Mouse (Mus musculus): Measurements from ENCODE around the gene Camta2. TPM values are rescaled to one million over a fixed set of nuclear protein-coding genes. Genes with fewer than 3 reads are reported as not detected.

Gene Camta2
- polyA plus RNA-seq, 1 experiment from 2014 or later: 8.7 TPM

- H3K4me2 ChIP-seq (ENCODE audit: low read length): peak overlapping the region; percentile 24; the same call in 1 of the 2 replicates
- H3K36me3 ChIP-seq (ENCODE audit: control insufficient read depth, insufficient read depth, low read length): peaks cover 57% of the 10 kb centered on the region
- DNase-seq (ENCODE audit: low spot score) (peak; percentile 88), ATAC-seq (peak; percentile 85)
- peaks cover 13% of the 10 kb centered on the region for H3K4me1 ChIP-seq (ENCODE audit: control insufficient read depth, insufficient read depth, low read length)
- H3K27me3 ChIP-seq (replicated peaks; ENCODE audit: control insufficient read depth, insufficient read depth, low read length): no peaks in the 10 kb centered on the region
- 10% methylated on average over 11 of the region's 11 CpGs for WGBS
- no peaks in the 10 kb centered on the region for H3K9me3 ChIP-seq (replicated peaks; ENCODE audit: control insufficient read depth, low read length)
- H3K27ac ChIP-seq (ENCODE audit: low read depth, low read length): peak overlapping the region; percentile 72
- no peak overlapping the region for H3K4me3 ChIP-seq (ENCODE audit: low read depth, low read length)
- no peak overlapping the region for H3K9ac ChIP-seq (ENCODE audit: low read length)
These were observed 5.9 kb downstream of the Camta2 start for GRCm38 (mm10) chr11:70681897-70682581.

GRCm38 (mm10) chr11:70681170-70681569 lies 6.7 kb downstream of the Camta2 start:
- 65% methylated on average over 12 of the region's 12 CpGs for WGBS
- H3K4me2 ChIP-seq (ENCODE audit: low read length): no peak overlapping the region
- H3K4me3 ChIP-seq (ENCODE audit: low read depth, low read length): no peak overlapping the region
- no peaks in the 10 kb centered on the region for H3K9me3 ChIP-seq (replicated peaks; ENCODE audit: control insufficient read depth, low read length)
- no peak for ATAC-seq
- peaks cover 8% of the 10 kb centered on the region for H3K4me1 ChIP-seq (ENCODE audit: control insufficient read depth, insufficient read depth, low read length)
- H3K27me3 ChIP-seq (replicated peaks; ENCODE audit: control insufficient read depth, insufficient read depth, low read length): no peaks in the 10 kb centered on the region
- no peak overlapping the region for H3K9ac ChIP-seq (ENCODE audit: low read length)
- H3K36me3 ChIP-seq (ENCODE audit: control insufficient read depth, insufficient read depth, low read length): peaks cover 62% of the 10 kb centered on the region
- H3K27ac ChIP-seq (ENCODE audit: low read depth, low read length): no peak overlapping the region
- no peak for DNase-seq (ENCODE audit: low spot score)

DNA sequence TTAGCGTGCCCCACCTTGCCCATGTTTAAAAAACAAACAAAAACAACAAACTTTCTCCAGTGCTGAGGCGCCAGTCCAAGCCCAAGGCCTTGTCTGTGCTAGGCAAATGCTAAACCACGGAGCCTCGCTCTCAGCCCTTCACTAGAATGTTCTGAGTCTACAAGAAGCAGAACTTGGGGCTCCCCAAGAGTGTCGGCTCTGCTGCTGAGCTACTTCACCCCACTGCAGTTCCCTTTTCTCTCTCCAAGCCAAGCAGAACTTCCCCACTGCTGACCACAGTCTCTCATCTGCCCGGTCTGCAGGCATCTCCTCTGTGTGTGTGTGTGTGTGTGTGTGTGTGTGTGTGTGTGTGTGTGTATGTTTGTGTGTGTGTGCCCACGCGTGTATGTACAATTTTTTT lies 8.0 kb downstream of the Camta2 start:
- Histone ChIP-seq H3K27me3 (replicated peaks; ENCODE audit: control insufficient read depth, insufficient read depth, low read length) (no peaks in the 10 kb centered on the region), H3K4me2 (ENCODE audit: low read length) (no peak overlapping the region), H3K27ac (ENCODE audit: low read depth, low read length) (no peak overlapping the region), H3K9ac (ENCODE audit: low read length) (no peak overlapping the region), H3K4me3 (ENCODE audit: low read depth, low read length) (no peak overlapping the region), H3K4me1 (ENCODE audit: control insufficient read depth, insufficient read depth, low read length) (peaks cover 8% of the 10 kb centered on the region), H3K36me3 (ENCODE audit: control insufficient read depth, insufficient read depth, low read length) (peaks cover 66% of the 10 kb centered on the region), H3K9me3 (replicated peaks; ENCODE audit: control insufficient read depth, low read length) (no peaks in the 10 kb centered on the region)
- ATAC-seq (no peak), DNase-seq (ENCODE audit: low spot score) (no peak)
- WGBS: 93% methylated on average over 8 of the region's 8 CpGs

DNA sequence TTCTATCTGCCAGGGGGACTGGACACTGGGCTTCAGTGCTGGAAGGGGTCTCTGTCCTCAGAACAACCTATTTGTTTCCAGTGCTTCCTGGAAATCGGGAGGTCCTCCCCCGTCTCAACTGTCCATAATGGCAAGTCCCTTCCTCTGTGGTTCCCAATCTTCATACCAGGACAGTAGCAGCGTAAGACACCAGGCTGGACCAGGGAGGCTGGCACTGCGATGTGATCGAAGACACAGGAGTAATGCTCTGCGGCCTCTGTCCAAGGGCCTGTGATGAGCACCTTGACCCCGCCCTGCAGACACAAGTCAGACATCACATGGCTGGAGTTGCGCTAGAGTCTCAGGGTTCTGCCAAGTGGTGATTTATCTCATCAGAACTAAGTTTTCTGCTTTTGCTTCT lies 8.5 kb downstream of the Camta2 start:
- Histone ChIP-seq H3K4me3 (ENCODE audit: low read depth, low read length) (no peak overlapping the region), H3K27ac (ENCODE audit: low read depth, low read length) (no peak overlapping the region), H3K4me1 (ENCODE audit: control insufficient read depth, insufficient read depth, low read length) (peaks cover 8% of the 10 kb centered on the region), H3K27me3 (replicated peaks; ENCODE audit: control insufficient read depth, insufficient read depth, low read length) (no peaks in the 10 kb centered on the region), H3K9me3 (replicated peaks; ENCODE audit: control insufficient read depth, low read length) (no peaks in the 10 kb centered on the region), H3K9ac (ENCODE audit: low read length) (no peak overlapping the region), H3K4me2 (ENCODE audit: low read length) (no peak overlapping the region), H3K36me3 (ENCODE audit: control insufficient read depth, insufficient read depth, low read length) (peaks cover 64% of the 10 kb centered on the region)
- DNase-seq (ENCODE audit: low spot score) (no peak), ATAC-seq (no peak)
- 96% methylated on average over 8 of the region's 8 CpGs for WGBS

- ATAC-seq (no peak), DNase-seq (ENCODE audit: low spot score) (no peak)
- H3K36me3 ChIP-seq (ENCODE audit: control insufficient read depth, insufficient read depth, low read length): peaks cover 64% of the 10 kb centered on the region
These were observed 9.3 kb downstream of the Camta2 start for GRCm38 (mm10) chr11:70678576-70678975.

GRCm38 (mm10) chr11:70678092-70678491 lies 9.8 kb downstream of the Camta2 start:
- Histone ChIP-seq H3K4me3 (ENCODE audit: low read depth, low read length) (no peak overlapping the region), H3K36me3 (ENCODE audit: control insufficient read depth, insufficient read depth, low read length) (peaks cover 59% of the 10 kb centered on the region), H3K4me1 (ENCODE audit: control insufficient read depth, insufficient read depth, low read length) (peaks cover 8% of the 10 kb centered on the region), H3K27ac (ENCODE audit: low read depth, low read length) (no peak overlapping the region), H3K27me3 (replicated peaks; ENCODE audit: control insufficient read depth, insufficient read depth, low read length) (no peaks in the 10 kb centered on the region), H3K9ac (ENCODE audit: low read length) (no peak overlapping the region), H3K4me2 (ENCODE audit: low read length) (no peak overlapping the region), H3K9me3 (replicated peaks; ENCODE audit: control insufficient read depth, low read length) (no peaks in the 10 kb centered on the region)
- DNase-seq (ENCODE audit: low spot score): no peak
- no peak for ATAC-seq
- WGBS: 84% methylated on average over 9 of the region's 9 CpGs

More at GRCm38 (mm10) chr11:70678576-70678975, 9.3 kb downstream of the Camta2 start:
- no peaks in the 10 kb centered on the region for H3K9me3 ChIP-seq (replicated peaks; ENCODE audit: control insufficient read depth, low read length)
- H3K4me3 ChIP-seq (ENCODE audit: low read depth, low read length): no peak overlapping the region
- no peak overlapping the region for H3K4me2 ChIP-seq (ENCODE audit: low read length)
- 79% methylated on average over 2 of the region's 2 CpGs for WGBS
- H3K4me1 ChIP-seq (ENCODE audit: control insufficient read depth, insufficient read depth, low read length): peaks cover 8% of the 10 kb centered on the region
- H3K27me3 ChIP-seq (replicated peaks; ENCODE audit: control insufficient read depth, insufficient read depth, low read length): no peaks in the 10 kb centered on the region
- H3K9ac ChIP-seq (ENCODE audit: low read length): no peak overlapping the region
- H3K27ac ChIP-seq (ENCODE audit: low read depth, low read length): no peak overlapping the region

- 64% methylated on average over 11 of the region's 11 CpGs for WGBS
These were observed 13.4 kb downstream of the Camta2 start for GRCm38 (mm10) chr11:70674501-70674900.

DNA sequence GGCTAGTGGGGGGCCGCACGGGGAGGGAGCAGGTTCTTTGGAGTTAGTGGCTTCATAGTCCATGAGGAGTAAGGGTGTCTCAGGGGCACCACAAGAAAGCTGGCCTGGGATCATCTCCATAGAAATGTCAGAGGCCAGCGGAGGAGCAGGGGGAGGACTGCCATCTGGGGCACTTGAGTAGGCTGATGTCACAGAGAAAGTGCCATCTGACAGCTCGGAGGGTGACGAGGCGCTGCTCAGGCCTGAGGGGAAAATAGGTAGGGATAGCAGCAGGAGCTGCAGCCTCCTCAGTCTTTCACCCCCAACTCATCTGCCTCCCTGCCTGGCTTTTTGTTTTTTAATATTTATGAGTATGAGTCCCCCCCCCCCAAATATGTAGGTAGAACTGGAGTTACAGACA lies 13.9 kb downstream of the Camta2 start:
- H3K9ac ChIP-seq (ENCODE audit: low read length): no peak overlapping the region
- peaks cover 49% of the 10 kb centered on the region for H3K36me3 ChIP-seq (ENCODE audit: control insufficient read depth, insufficient read depth, low read length)
- no peaks in the 10 kb centered on the region for H3K27me3 ChIP-seq (replicated peaks; ENCODE audit: control insufficient read depth, insufficient read depth, low read length)
- H3K4me2 ChIP-seq (ENCODE audit: low read length): no peak overlapping the region
- H3K4me1 ChIP-seq (ENCODE audit: control insufficient read depth, insufficient read depth, low read length): peaks cover 7% of the 10 kb centered on the region; the same call in 1 of the 2 replicates
- H3K4me3 ChIP-seq (ENCODE audit: low read depth, low read length): no peak overlapping the region
- no peak for ATAC-seq
- H3K27ac ChIP-seq (ENCODE audit: low read depth, low read length): no peak overlapping the region
- H3K9me3 ChIP-seq (replicated peaks; ENCODE audit: control insufficient read depth, low read length): no peaks in the 10 kb centered on the region
- no peak for DNase-seq (ENCODE audit: low spot score)
- WGBS: 57% methylated on average over 6 of the region's 6 CpGs

More at GRCm38 (mm10) chr11:70674501-70674900, 13.4 kb downstream of the Camta2 start:
- ATAC-seq (no peak), DNase-seq (ENCODE audit: low spot score) (no peak)
- Histone ChIP-seq H3K9me3 (replicated peaks; ENCODE audit: control insufficient read depth, low read length) (no peaks in the 10 kb centered on the region), H3K4me2 (ENCODE audit: low read length) (no peak overlapping the region), H3K9ac (ENCODE audit: low read length) (no peak overlapping the region), H3K4me1 (ENCODE audit: control insufficient read depth, insufficient read depth, low read length) (peaks cover 7% of the 10 kb centered on the region; the same call in 1 of the 2 replicates), H3K27me3 (replicated peaks; ENCODE audit: control insufficient read depth, insufficient read depth, low read length) (no peaks in the 10 kb centered on the region), H3K27ac (ENCODE audit: low read depth, low read length) (no peak overlapping the region), H3K36me3 (ENCODE audit: control insufficient read depth, insufficient read depth, low read length) (peaks cover 54% of the 10 kb centered on the region), H3K4me3 (ENCODE audit: low read depth, low read length) (no peak overlapping the region)

- Histone ChIP-seq H3K4me1 (ENCODE audit: control insufficient read depth, insufficient read depth, low read length) (peaks cover 14% of the 10 kb centered on the region), H3K9me3 (replicated peaks; ENCODE audit: control insufficient read depth, low read length) (no peaks in the 10 kb centered on the region), H3K27me3 (replicated peaks; ENCODE audit: control insufficient read depth, insufficient read depth, low read length) (no peaks in the 10 kb centered on the region), H3K9ac (ENCODE audit: low read length) (0 out of 2 replicates have a peak overlapping the region, but pooled peaks have one; percentile 13), H3K27ac (ENCODE audit: low read depth, low read length) (no peak overlapping the region), H3K4me2 (ENCODE audit: low read length) (peak overlapping the region; percentile 97; the same call in 1 of the 2 replicates), H3K36me3 (ENCODE audit: control insufficient read depth, insufficient read depth, low read length) (peaks cover 39% of the 10 kb centered on the region), H3K4me3 (ENCODE audit: low read depth, low read length) (no peak overlapping the region)
- ATAC-seq (no peak), DNase-seq (ENCODE audit: low spot score) (no peak)
- WGBS: 78% methylated on average over 16 of the region's 16 CpGs
These were observed 16.4 kb downstream of the Camta2 start for GRCm38 (mm10) chr11:70671333-70672047.

Data from forebrain, embryonic 14.5 days (tissue).